Mouse (Mus musculus) forebrain, embryonic 12.5 days (tissue): Measurements from ENCODE around the gene Cic. TPM values are rescaled to one million over a fixed set of nuclear protein-coding genes. Genes with fewer than 3 reads are reported as not detected.
A peak's percentile ranks its signal among the peaks of the same experiment; 100 is the strongest.

Source experiments
- ATAC-seq: fragments of 200-750 bp; cut with Nextera tagmentation; 2 replicates; pipeline ENCODE4 v1.8.0; 2017; ENCODE audit warnings: moderate TSS enrichment; ENCODE audit not compliant: low FRiP score
- H3K27ac ChIP-seq: fragments of 300-500 bp; sonication (generic); 2 replicates; pipeline ENCODE4 v1.5.1; 2016; ENCODE audit warnings: mild to moderate bottlenecking
- H3K27me3 ChIP-seq: fragments of 300-500 bp; sonication (generic); 2 replicates; pipeline ENCODE4 v1.6.1; 2016; ENCODE audit warnings: mild to moderate bottlenecking
- H3K36me3 ChIP-seq: fragments of 300-500 bp; sonication (generic); replicated peaks from 2 replicates; pipeline ENCODE4 v1.6.1; 2016; ENCODE audit warnings: mild to moderate bottlenecking
- H3K4me1 ChIP-seq: fragments of 300-500 bp; sonication (generic); 2 replicates; pipeline ENCODE4 v1.6.1; 2016
- H3K4me2 ChIP-seq: fragments of 300-500 bp; sonication (generic); 2 replicates; pipeline ENCODE4 v1.6.1; 2016; ENCODE audit warnings: mild to moderate bottlenecking, moderate library complexity
- H3K4me3 ChIP-seq: fragments of 300-500 bp; sonication (generic); replicated peaks from 2 replicates; pipeline ENCODE4 v1.5.1; 2016; ENCODE audit warnings: mild to moderate bottlenecking
- H3K9ac ChIP-seq: fragments of 300-500 bp; sonication (generic); 2 replicates; pipeline ENCODE4 v1.6.1; 2016; ENCODE audit warnings: mild to moderate bottlenecking
- H3K9me3 ChIP-seq: fragments of 300-500 bp; sonication (generic); 2 replicates; pipeline ENCODE4 v1.6.1; 2016
- WGBS: fragments of 180-500 bp; shearing (Covaris S2); methylation state at CpG from one replicate; pipeline ENCODE4 v1.1.7; 2016; 5-methylcytosine and 5-hydroxymethylcytosine counted together
- polyA plus RNA-seq: library from polyadenylated mRNA; unstranded; fragments of >200 nt; fragmentation: Nextera tagmentation; extraction: Ambion mirVana; gene quantifications from 2 replicates; pipeline ENCODE4 v1.2.1, GENCODE M21; 2016

Cic gene
- polyA plus RNA-seq, 1 experiment from 2014 or later = 46.9 TPM

DNA sequence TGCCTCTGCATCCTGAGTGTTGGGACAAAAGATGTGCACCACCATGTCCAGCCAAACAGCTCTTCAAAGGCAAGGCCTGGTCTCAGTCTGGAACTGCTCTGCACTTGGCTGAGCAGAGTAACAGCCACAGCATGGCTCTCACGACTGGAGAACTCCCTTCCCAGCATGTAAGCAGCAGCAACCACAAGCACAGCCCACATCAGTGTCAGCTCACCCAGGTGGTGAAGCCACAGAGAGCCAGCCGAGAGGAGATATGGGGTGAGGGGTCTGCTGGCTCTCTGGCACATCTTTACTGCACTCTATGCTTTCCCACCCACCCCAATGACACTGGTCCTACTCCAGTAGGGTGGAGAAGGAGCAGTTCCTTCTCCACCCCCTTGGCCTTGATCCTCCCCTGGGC is 34.4 kb upstream of the Cic start:
- H3K4me2 ChIP-seq = no peak overlapping the region
- no peak overlapping the region for H3K9ac ChIP-seq
- WGBS = 83% methylated on average over 2 of the region's 2 CpGs
- no peak for ATAC-seq
- H3K36me3 ChIP-seq = peaks cover 68% of the 10 kb centered on the region
- H3K4me1 ChIP-seq = peaks cover 25% of the 10 kb centered on the region
- no peaks in the 10 kb centered on the region for H3K9me3 ChIP-seq
- no peak overlapping the region for H3K4me3 ChIP-seq
- no peaks in the 10 kb centered on the region for H3K27me3 ChIP-seq
- no peak overlapping the region for H3K27ac ChIP-seq

- H3K4me1 ChIP-seq = peaks cover 36% of the 10 kb centered on the region
- ATAC-seq = no peak
- WGBS = 89% methylated on average over 5 of the region's 5 CpGs
- H3K9me3 ChIP-seq = no peaks in the 10 kb centered on the region
- no peak overlapping the region for H3K27ac ChIP-seq
- H3K9ac ChIP-seq = peak overlapping the region; percentile 33; the same call in 1 of the 2 replicates
- H3K27me3 ChIP-seq = no peaks in the 10 kb centered on the region
- peak overlapping the region; percentile 72 for H3K4me2 ChIP-seq
- peaks cover 44% of the 10 kb centered on the region for H3K36me3 ChIP-seq
- H3K4me3 ChIP-seq = 0 out of 2 replicates have a peak overlapping the region, but pooled peaks have one; percentile 5
These were observed 32.0 kb upstream of the Cic start for GRCm38 (mm10) chr7:25235526-25235925.

DNA sequence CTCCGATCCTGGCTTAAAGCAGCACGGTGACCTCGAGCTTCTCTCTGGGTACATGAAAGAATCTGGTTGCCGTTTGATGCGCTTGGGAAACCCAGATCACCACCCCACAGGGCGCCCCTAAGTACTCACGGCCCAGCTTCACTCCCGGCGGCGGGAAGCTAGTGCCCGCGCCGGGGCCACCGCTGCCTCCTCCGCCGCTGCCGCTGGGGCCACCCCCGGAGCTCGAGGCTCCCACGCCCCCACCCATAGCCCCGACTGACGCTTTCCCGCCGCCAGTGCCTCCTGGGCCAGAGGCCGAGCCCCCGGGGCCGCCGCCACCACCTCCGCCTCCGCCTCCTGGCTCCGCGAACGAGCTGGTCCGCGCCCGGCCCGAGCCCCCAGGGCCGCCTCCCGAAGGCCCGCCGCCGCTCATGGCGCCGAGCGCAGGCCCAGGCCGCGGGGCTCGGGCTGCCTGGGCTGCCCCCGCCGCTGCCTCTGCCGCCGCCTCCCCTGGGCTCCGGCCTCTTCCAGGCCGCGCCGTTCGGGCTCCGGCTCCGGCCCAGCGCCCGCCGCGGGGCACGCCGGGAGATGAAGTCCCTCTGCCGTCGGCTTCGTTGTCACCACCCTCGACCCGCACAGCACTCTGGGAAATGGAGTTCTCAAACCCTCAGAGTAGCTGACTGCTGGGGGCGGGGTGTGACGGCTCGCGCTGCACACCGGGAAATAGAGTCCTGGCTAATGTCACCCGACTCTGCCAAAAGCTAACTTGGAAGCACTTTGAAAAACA is 30.1 kb upstream of the Cic start, which contains the start of gene Gsk3a:
Gsk3a (minus strand) TSS at position 603 of the 766 bp plus-strand sequence.
- H3K27ac ChIP-seq = peak within 1 kb of the TSS; percentile 78
- ATAC-seq = peak; percentile 90
- WGBS = under 1% methylated on average over 52 of the region's 76 CpGs
- H3K4me1 ChIP-seq = peaks cover 36% of the 10 kb centered on the region
- H3K27me3 ChIP-seq = no peaks in the 10 kb centered on the region
- peak within 1 kb of the TSS; percentile 72 for H3K4me2 ChIP-seq
- peak within 1 kb of the TSS; percentile 97 for H3K4me3 ChIP-seq
- no peaks in the 10 kb centered on the region for H3K9me3 ChIP-seq
- peak within 1 kb of the TSS; percentile 99 for H3K9ac ChIP-seq
- peaks cover 27% of the 10 kb centered on the region for H3K36me3 ChIP-seq

- Histone ChIP-seq H3K36me3 (peaks cover 27% of the 10 kb centered on the region), H3K4me3 (peak overlapping the region; percentile 97), H3K4me1 (peaks cover 36% of the 10 kb centered on the region), H3K4me2 (peak overlapping the region; percentile 72), H3K27ac (peak overlapping the region; percentile 78), H3K27me3 (no peaks in the 10 kb centered on the region), H3K9ac (peak overlapping the region; percentile 99), H3K9me3 (no peaks in the 10 kb centered on the region)
- WGBS = under 1% methylated on average over 23 of the region's 23 CpGs
- ATAC-seq = peak; percentile 93
These were observed 29.3 kb upstream of the Cic start for GRCm38 (mm10) chr7:25238015-25238706.

GRCm38 (mm10) chr7:25238829-25239623 is 28.5 kb upstream of the Cic start:
- no peaks in the 10 kb centered on the region for H3K9me3 ChIP-seq
- H3K4me3 ChIP-seq = peak overlapping the region; percentile 97
- no peak overlapping the region for H3K9ac ChIP-seq
- H3K4me2 ChIP-seq = peak overlapping the region; percentile 72
- WGBS = 3% methylated on average over 30 of the region's 30 CpGs
- ATAC-seq = peak; percentile 45
- peak overlapping the region; percentile 77 for H3K27ac ChIP-seq
- H3K4me1 ChIP-seq = peaks cover 36% of the 10 kb centered on the region
- H3K36me3 ChIP-seq = peaks cover 23% of the 10 kb centered on the region
- no peaks in the 10 kb centered on the region for H3K27me3 ChIP-seq

GRCm38 (mm10) chr7:25240631-25241030 is 26.9 kb upstream of the Cic start:
- no peaks in the 10 kb centered on the region for H3K9me3 ChIP-seq
- H3K4me3 ChIP-seq = no peak overlapping the region
- no peaks in the 10 kb centered on the region for H3K27me3 ChIP-seq
- no peak overlapping the region for H3K9ac ChIP-seq
- peaks cover 25% of the 10 kb centered on the region for H3K4me1 ChIP-seq
- no peak overlapping the region for H3K4me2 ChIP-seq
- 70% methylated on average over 7 of the region's 7 CpGs for WGBS
- H3K27ac ChIP-seq = no peak overlapping the region
- ATAC-seq = no peak
- H3K36me3 ChIP-seq = peaks cover 29% of the 10 kb centered on the region

- Histone ChIP-seq H3K4me3 (no peak overlapping the region), H3K9me3 (no peaks in the 10 kb centered on the region)
- WGBS = 37% methylated on average over 2 of the region's 2 CpGs
These were observed 26.4 kb upstream of the Cic start for GRCm38 (mm10) chr7:25241062-25241461.

DNA sequence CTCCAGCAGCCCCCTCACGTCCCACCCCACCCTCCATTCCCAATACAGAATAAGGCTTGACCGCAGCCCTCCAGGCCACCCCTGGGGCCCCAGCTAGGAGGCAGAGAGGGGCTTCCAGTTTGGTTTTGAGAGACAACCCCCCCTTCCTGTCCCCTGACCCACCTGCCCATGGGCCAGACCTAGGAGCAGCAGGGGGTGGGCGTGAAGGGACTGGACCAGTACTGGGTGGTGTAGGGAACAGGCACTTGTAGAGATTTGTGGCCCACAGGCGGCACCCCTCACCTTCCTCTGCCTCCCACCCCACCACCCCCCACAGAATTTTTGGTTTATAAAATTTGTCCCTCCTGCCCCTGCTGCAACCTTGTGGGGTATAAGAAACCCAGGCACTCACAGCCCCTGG is 24.1 kb upstream of the Cic start:
- Histone ChIP-seq H3K9me3 (no peaks in the 10 kb centered on the region), H3K4me3 (no peak overlapping the region), H3K27me3 (no peaks in the 10 kb centered on the region), H3K9ac (no peak overlapping the region), H3K36me3 (peaks cover 37% of the 10 kb centered on the region), H3K4me1 (peaks cover 36% of the 10 kb centered on the region), H3K27ac (no peak overlapping the region), H3K4me2 (no peak overlapping the region)
- no peak for ATAC-seq
- 84% methylated on average over 4 of the region's 4 CpGs for WGBS

More at GRCm38 (mm10) chr7:25241062-25241461, 26.4 kb upstream of the Cic start:
- no peak for ATAC-seq
- Histone ChIP-seq H3K27me3 (no peaks in the 10 kb centered on the region), H3K27ac (no peak overlapping the region), H3K36me3 (peaks cover 34% of the 10 kb centered on the region), H3K4me1 (peaks cover 23% of the 10 kb centered on the region), H3K4me2 (no peak overlapping the region), H3K9ac (no peak overlapping the region)

DNA sequence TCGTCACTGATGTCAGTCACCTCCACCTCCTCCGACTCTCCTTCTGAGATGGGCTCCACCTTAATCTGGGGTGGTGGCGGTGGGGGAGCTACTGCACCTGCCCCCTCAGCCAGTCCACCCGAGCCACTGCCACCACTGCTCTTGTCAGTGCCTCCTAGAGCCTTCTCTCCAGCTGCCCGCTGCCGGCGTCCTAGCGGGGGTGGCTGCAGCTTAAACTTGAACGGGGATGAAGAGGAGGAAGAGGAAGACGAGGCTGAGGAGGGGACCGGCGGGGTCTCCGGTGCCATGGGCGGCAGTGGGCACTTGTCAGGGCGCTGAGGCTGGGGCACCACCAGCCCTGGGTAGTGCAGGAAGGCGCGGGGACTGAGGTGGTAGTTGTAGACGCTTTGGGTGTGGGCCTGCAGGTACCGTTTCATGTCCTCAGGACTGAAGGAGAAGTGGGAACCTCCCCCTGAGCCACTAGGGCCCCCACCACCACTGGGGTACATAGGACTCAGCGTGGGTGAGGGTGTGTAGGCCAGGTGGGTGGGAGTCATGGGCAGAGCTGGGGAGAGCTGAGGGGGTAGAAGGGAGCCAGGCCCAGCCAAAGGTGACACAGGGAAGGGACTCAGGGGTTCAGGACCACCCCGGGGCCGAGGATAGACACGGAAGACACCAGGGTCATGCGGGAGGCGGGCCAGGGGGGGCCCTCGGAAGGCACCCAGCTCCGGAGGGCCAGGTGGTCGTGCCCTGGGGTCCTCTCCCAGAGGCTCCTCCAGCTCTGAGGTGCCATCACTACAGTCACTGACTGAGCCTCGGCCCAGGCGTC is 22.7 kb upstream of the Cic start:
- no peaks in the 10 kb centered on the region for H3K9me3 ChIP-seq
- no peak for ATAC-seq
- H3K27me3 ChIP-seq = no peaks in the 10 kb centered on the region
- H3K27ac ChIP-seq = no peak overlapping the region; the same call in 1 of the 2 replicates
- 91% methylated on average over 30 of the region's 30 CpGs for WGBS
- H3K4me3 ChIP-seq = no peak overlapping the region
- H3K36me3 ChIP-seq = peaks cover 37% of the 10 kb centered on the region
- H3K9ac ChIP-seq = no peak overlapping the region
- peaks cover 37% of the 10 kb centered on the region for H3K4me1 ChIP-seq
- H3K4me2 ChIP-seq = no peak overlapping the region

GRCm38 (mm10) chr7:25246079-25246758 is 21.3 kb upstream of the Cic start:
- H3K4me1 ChIP-seq = peaks cover 39% of the 10 kb centered on the region
- 72% methylated on average over 20 of the region's 20 CpGs for WGBS
- ATAC-seq = no peak
- peak overlapping the region; percentile 85 for H3K4me2 ChIP-seq
- peaks cover 37% of the 10 kb centered on the region for H3K36me3 ChIP-seq
- no peaks in the 10 kb centered on the region for H3K27me3 ChIP-seq
- H3K9ac ChIP-seq = peak overlapping the region; percentile 91
- no peaks in the 10 kb centered on the region for H3K9me3 ChIP-seq
- peak overlapping the region; percentile 96 for H3K27ac ChIP-seq
- peak overlapping the region; percentile 75 for H3K4me3 ChIP-seq

GRCm38 (mm10) chr7:25246759-25247137 is 20.8 kb upstream of the Cic start:
- peak overlapping the region; percentile 91 for H3K9ac ChIP-seq
- peaks cover 44% of the 10 kb centered on the region for H3K4me1 ChIP-seq
- WGBS = 50% methylated on average over 4 of the region's 4 CpGs
- no peaks in the 10 kb centered on the region for H3K27me3 ChIP-seq
- peak overlapping the region; percentile 96 for H3K27ac ChIP-seq
- peak overlapping the region; percentile 85 for H3K4me2 ChIP-seq
- peak overlapping the region; percentile 75 for H3K4me3 ChIP-seq
- ATAC-seq = no peak
- no peaks in the 10 kb centered on the region for H3K9me3 ChIP-seq
- peaks cover 37% of the 10 kb centered on the region for H3K36me3 ChIP-seq
